Mouse (Mus musculus): ENCODE measurements at regions not wholly inside any gene's neighbourhood (a gene's known extent, or its start where the extent isn't known, plus 50 kb on each side); places are given as distances from the start of the nearest gene placed in this dataset.
A peak's percentile ranks its signal among the peaks of the same experiment; 100 is the strongest.
"Not testable (repeated sequence)": the region's sequence is repeated elsewhere in the genome, so short reads cannot be mapped to it uniquely, and the experiment has no call there.

DNA sequence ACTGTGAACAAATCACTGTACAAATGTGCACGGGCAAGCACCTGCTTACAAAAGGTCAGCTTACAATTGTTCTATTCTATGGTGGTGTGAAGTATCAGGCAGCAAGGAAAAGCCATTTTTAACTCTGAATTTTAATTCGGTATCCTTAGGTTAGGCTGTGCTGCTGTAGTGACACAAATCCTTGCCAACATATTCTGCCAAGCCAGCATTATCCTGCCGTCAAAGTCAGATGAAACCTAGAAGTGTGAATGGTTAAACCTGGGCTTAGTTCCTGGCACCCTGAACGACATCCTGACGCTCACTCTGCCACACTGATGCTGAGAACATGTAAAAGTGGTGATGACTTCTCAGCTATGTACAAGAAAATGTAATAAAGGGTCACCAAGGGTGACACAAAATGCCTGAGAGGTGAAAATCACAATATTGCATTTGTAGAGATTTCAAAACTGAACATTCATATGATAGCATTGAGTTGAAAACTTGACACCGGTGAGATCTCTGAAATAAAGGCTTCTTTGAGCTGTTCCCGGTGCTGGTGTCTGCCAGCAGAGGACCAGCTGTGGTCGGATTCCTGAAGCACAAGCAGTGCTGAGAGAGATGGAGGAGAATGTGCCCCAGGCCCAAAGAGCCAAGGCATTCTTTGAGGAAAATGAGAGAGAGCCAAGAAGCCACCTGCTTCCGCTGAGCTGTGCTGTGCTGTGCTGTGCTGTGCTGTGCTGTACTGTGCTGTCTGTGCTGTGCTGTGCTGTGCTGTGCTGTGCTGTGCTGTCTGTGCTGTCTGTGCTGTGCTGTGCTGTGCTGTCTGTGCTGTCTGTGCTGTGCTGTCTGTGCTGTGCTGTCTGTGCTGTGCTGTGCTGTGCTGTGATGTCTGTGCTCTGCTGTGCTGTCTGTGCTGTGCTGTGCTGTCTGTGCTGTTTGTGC lies 195.9 kb downstream of the Tcp10c start:
- DNase-seq (ENCODE audit: low spot score) (no peak), ATAC-seq (ENCODE audit: insufficient read depth, low read depth) (peak; percentile 42)
- Histone ChIP-seq H3K4me2 (ENCODE audit: low read depth, low read length) (no peak overlapping the region), H3K27ac (ENCODE audit: low read depth) (no peak overlapping the region), H3K9ac (replicated peaks; ENCODE audit: low read depth, low read length) (no peak overlapping the region), H3K9me3 (replicated peaks; ENCODE audit: control insufficient read depth, low read length) (peaks cover 53% of the 10 kb centered on the region), H3K4me1 (ENCODE audit: control insufficient read depth, insufficient read depth) (no peaks in the 10 kb centered on the region), H3K4me3 (ENCODE audit: low read depth, low read length) (no peak overlapping the region), H3K36me3 (replicated peaks; ENCODE audit: control insufficient read depth, insufficient read depth, low read length) (no peaks in the 10 kb centered on the region), H3K27me3 (ENCODE audit: control insufficient read depth, insufficient read depth, low read length) (no peaks in the 10 kb centered on the region)
- WGBS = 58% methylated on average over 9 of the region's 9 CpGs
- TF ChIP-seq CTCF (IDR thresholded peaks at IDR 0.05; ENCODE audit: low read depth) (no peak), EP300 (IDR thresholded peaks at IDR 0.05; ENCODE audit: low read depth) (no peak)

DNA sequence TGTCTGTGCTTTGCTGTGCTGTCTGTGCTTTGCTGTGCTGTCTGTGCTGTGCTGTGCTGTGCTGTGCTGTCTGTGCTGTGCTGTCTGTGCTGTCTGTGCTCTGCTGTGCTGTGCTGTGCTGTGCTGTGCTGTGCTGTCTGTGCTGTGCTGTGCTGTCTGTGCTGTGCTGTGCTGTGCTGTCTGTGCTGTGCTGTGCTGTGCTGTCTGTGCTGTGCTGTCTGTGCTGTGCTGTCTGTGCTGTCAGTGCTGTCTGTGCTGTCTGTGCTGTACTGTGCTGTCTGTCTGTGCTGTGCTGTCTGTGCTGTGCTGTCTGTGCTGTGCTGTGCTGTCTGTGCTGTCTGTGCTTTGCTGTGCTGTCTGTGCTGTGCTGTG lies 196.5 kb downstream of the Tcp10c start:
- H3K27me3 ChIP-seq (ENCODE audit: control insufficient read depth, insufficient read depth, low read length); H3K4me1 ChIP-seq (ENCODE audit: control insufficient read depth, insufficient read depth); H3K9ac ChIP-seq (replicated peaks; ENCODE audit: low read depth, low read length); H3K36me3 ChIP-seq (replicated peaks; ENCODE audit: control insufficient read depth, insufficient read depth, low read length); H3K4me2 ChIP-seq (ENCODE audit: low read depth, low read length); H3K4me3 ChIP-seq (ENCODE audit: low read depth, low read length); DNase-seq (ENCODE audit: low spot score); H3K27ac ChIP-seq (ENCODE audit: low read depth): not testable (repeated sequence)
- H3K9me3 ChIP-seq (replicated peaks; ENCODE audit: control insufficient read depth, low read length) = peaks cover 48% of the 10 kb centered on the region
- ATAC-seq (ENCODE audit: insufficient read depth, low read depth) = peak; percentile 21; the same call in 1 of the 2 replicates

DNA sequence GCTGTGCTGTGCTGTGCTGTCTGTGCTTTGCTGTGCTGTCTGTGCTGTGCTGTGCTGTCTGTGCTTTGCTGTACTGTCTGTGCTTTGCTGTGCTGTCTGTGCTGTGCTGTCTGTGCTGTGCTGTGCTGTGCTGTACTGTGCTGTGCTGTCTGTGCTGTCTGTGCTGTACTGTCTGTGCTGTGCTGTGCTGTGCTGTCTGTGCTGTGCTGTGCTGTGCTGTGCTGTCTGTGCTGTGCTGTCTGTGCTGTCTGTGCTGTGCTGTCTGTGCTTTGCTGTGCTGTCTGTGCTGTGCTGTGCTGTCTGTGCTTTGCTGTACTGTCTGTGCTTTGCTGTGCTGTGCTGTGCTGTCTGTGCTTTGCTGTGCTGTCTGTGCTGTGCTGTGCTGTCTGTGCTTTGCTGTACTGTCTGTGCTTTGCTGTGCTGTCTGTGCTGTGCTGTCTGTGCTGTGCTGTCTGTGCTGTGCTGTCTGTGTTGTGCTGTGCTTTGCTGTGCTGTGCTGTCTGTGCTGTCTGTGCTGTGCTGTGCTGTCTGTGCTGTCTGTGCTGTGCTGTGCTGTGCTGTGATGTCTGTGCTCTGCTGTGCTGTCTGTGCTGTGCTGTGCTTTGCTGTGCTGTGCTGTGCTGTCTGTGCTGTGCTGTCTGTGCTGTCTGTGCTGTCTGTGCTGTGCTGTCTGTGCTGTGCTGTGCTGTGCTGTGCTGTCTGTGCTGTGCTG lies 197.5 kb downstream of the Tcp10c start:
- not testable (repeated sequence) for H3K9ac ChIP-seq (replicated peaks; ENCODE audit: low read depth, low read length); H3K36me3 ChIP-seq (replicated peaks; ENCODE audit: control insufficient read depth, insufficient read depth, low read length); H3K27ac ChIP-seq (ENCODE audit: low read depth); H3K4me3 ChIP-seq (ENCODE audit: low read depth, low read length); DNase-seq (ENCODE audit: low spot score); H3K27me3 ChIP-seq (ENCODE audit: control insufficient read depth, insufficient read depth, low read length); H3K4me2 ChIP-seq (ENCODE audit: low read depth, low read length); H3K4me1 ChIP-seq (ENCODE audit: control insufficient read depth, insufficient read depth)
- ATAC-seq (ENCODE audit: insufficient read depth, low read depth) = peak; percentile 24
- peak; percentile 2; the same call in 1 of the 2 replicates for TF ChIP-seq CTCF (IDR thresholded peaks at IDR 0.05; ENCODE audit: low read depth)
- peaks cover 42% of the 10 kb centered on the region for H3K9me3 ChIP-seq (replicated peaks; ENCODE audit: control insufficient read depth, low read length)

DNA sequence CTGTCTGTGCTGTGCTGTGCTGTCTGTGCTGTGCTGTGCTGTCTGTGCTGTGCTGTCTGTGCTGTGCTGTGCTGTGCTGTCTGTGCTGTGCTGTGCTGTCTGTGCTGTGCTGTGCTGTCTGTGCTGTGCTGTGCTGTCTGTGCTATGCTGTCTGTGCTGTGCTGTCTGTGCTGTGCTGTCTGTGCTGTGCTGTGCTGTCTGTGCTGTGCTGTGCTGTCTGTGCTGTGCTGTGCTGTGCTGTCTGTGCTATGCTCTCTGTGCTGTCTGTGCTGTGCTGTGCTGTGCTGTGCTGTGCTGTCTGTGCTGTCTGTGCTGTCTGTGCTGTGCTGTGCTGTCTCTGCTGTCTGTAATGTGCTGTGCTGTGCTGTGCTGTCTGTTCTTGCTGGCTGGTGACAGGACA lies 198.5 kb downstream of the Tcp10c start:
- not testable (repeated sequence) for H3K4me3 ChIP-seq (ENCODE audit: low read depth, low read length); H3K9ac ChIP-seq (replicated peaks; ENCODE audit: low read depth, low read length); H3K27me3 ChIP-seq (ENCODE audit: control insufficient read depth, insufficient read depth, low read length); DNase-seq (ENCODE audit: low spot score); H3K4me2 ChIP-seq (ENCODE audit: low read depth, low read length); H3K36me3 ChIP-seq (replicated peaks; ENCODE audit: control insufficient read depth, insufficient read depth, low read length); H3K27ac ChIP-seq (ENCODE audit: low read depth); H3K4me1 ChIP-seq (ENCODE audit: control insufficient read depth, insufficient read depth)
- ATAC-seq (ENCODE audit: insufficient read depth, low read depth) = peak; percentile 32
- H3K9me3 ChIP-seq (replicated peaks; ENCODE audit: control insufficient read depth, low read length) = peaks cover 33% of the 10 kb centered on the region

DNA sequence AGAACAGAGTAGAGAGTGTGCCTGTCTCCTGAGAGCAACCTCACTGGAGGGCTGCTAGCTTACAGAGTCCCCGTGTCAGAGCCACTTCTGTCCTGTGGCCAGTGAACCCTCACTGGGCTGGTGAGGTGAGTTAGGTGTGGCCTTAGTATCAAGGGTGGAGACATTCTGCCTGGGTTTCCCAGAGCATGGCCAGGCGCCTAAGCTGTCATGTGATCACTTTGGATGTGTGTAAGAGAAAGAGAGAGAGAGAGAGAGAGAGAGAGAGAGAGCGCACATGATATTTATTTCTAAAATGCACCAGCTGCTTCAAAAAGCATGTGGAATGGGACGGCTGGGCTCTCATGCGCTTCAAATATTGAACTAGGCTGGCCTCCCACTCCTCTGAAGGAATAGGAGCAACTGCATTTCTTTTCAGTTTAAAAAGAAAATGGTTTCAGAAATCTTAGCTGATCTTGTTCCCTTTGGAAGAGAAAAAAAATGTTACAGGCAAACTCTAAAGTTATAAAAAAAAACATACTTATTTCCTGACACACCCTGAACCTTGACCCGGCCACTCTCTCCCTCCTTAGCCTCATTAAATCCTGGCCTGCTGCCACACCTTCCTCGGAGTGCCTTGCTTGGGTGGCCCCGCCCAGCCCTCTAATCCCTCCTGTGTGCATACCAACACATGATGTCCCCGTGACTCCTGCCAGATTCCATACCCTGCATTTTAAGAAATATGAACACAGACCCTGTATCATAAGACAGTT lies 201.1 kb downstream of the Tcp10c start:
- not testable (repeated sequence) for H3K4me1 ChIP-seq (ENCODE audit: control insufficient read depth, insufficient read depth); DNase-seq (ENCODE audit: low spot score); H3K9ac ChIP-seq (replicated peaks; ENCODE audit: low read depth, low read length); H3K36me3 ChIP-seq (replicated peaks; ENCODE audit: control insufficient read depth, insufficient read depth, low read length); H3K4me3 ChIP-seq (ENCODE audit: low read depth, low read length); H3K4me2 ChIP-seq (ENCODE audit: low read depth, low read length); H3K27me3 ChIP-seq (ENCODE audit: control insufficient read depth, insufficient read depth, low read length)
- Histone ChIP-seq H3K27ac (ENCODE audit: low read depth) (peak overlapping the region; percentile 13; the same call in 1 of the 2 replicates), H3K9me3 (replicated peaks; ENCODE audit: control insufficient read depth, low read length) (peaks cover 11% of the 10 kb centered on the region; the same call in 1 of the 2 replicates)
- ATAC-seq (ENCODE audit: insufficient read depth, low read depth) = peak; percentile 54
- 23% methylated on average over 9 of the region's 9 CpGs for WGBS

DNA sequence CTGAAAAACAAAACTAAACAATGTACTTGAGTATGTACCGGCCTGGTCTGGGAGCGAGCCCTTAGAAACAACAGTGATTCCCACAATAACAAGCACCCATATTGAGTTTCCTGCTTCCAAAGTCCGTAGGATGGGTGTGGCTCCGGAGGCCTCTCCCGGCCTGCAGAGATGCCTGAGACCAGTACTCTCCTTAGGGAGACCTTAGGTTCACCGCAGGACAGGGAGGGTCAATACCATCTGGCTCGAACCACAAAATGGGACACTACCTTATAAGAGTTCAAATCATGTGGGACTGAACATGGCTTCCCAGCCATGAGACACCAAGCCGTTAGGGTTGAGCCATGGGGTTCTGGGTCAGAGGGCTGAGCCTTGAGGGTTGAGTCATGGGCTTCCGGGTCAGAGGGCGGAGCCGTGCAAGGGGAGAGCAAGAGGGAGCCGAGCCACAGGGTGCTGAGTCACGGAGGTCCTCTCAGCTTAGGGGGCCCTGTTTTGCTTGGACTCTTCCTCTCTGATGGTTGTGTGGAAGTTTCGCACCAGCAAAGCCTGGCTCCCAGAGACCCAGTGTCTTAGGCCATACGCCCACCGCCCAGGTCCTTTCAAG lies 201.8 kb downstream of the Tcp10c start:
- not testable (repeated sequence) for H3K27me3 ChIP-seq (ENCODE audit: control insufficient read depth, insufficient read depth, low read length); H3K4me2 ChIP-seq (ENCODE audit: low read depth, low read length); H3K27ac ChIP-seq (ENCODE audit: low read depth); H3K36me3 ChIP-seq (replicated peaks; ENCODE audit: control insufficient read depth, insufficient read depth, low read length); H3K9ac ChIP-seq (replicated peaks; ENCODE audit: low read depth, low read length); H3K4me1 ChIP-seq (ENCODE audit: control insufficient read depth, insufficient read depth); DNase-seq (ENCODE audit: low spot score); H3K4me3 ChIP-seq (ENCODE audit: low read depth, low read length)
- peaks cover 11% of the 10 kb centered on the region; the same call in 1 of the 2 replicates for H3K9me3 ChIP-seq (replicated peaks; ENCODE audit: control insufficient read depth, low read length)
- WGBS = 79% methylated on average over 16 of the region's 16 CpGs
- 0 out of 2 replicates have a peak, but pooled peaks have one; percentile 3 for ATAC-seq (ENCODE audit: insufficient read depth, low read depth)
